ENCODE assay signal across 22 mouse cellular contexts in genomic region chr4:82426224-82426623, GRCm38 (mm10).
DNase-seq lines count a peak whose midpoint lies in the region; ATAC-seq and TF ChIP-seq lines count a peak whose summit lies in the region.
"Had no signal": no experiment of that assay in that cellular context is flagged by ENCODE, and none has a peak within 500 bp of the region (broad histone marks: within the 10 kb centered on the region; RNA-seq: fewer than 3 reads in every experiment).

No protein-coding gene starts in this region.

- no peaks in the 10 kb centered on the region for H3K36me3 ChIP-seq in heart, embryonic 12.5 days
- H3K36me3 ChIP-seq: heart, embryonic 10.5 days; hindbrain, embryonic 13.5 days had no signal

- no peak for ATAC-seq in heart, embryonic 12.5 days (ENCODE audit: insufficient number of reproducible peaks, low FRiP score)
- ATAC-seq: forebrain, embryonic 13.5 days; forebrain, postnatal 0 days; hindbrain, postnatal 0 days had no signal

- no peaks in the 10 kb centered on the region for H3K27me3 ChIP-seq in heart, embryonic 12.5 days (replicated peaks)
- H3K27me3 ChIP-seq: CH12.LX; embryonic facial prominence, embryonic 13.5 days; forebrain, embryonic 13.5 days; hindbrain, embryonic 13.5 days had no signal

- no peak overlapping the region for H3K9ac ChIP-seq in heart, embryonic 12.5 days
- H3K9ac ChIP-seq: embryonic facial prominence, embryonic 13.5 days; forebrain, embryonic 13.5 days; forebrain, postnatal 0 days; hindbrain, embryonic 13.5 days had no signal

- no peak overlapping the region for H3K4me2 ChIP-seq in heart, embryonic 12.5 days
- H3K4me2 ChIP-seq: embryonic facial prominence, embryonic 13.5 days; forebrain, embryonic 13.5 days; hindbrain, embryonic 13.5 days had no signal

- no peak overlapping the region for H3K4me3 ChIP-seq in gastrocnemius, adult 2 months
- no peak overlapping the region for H3K4me3 ChIP-seq in heart, embryonic 12.5 days
- H3K4me3 ChIP-seq: embryonic facial prominence, embryonic 13.5 days; forebrain, embryonic 13.5 days; heart, embryonic 10.5 days; hindbrain, embryonic 13.5 days had no signal

- H3K27ac ChIP-seq in gastrocnemius, adult 2 months = peak overlapping the region; percentile 49
- no peak overlapping the region for H3K27ac ChIP-seq in heart, embryonic 12.5 days (ENCODE audit: poor library complexity, severe bottlenecking)
- H3K27ac ChIP-seq: embryonic facial prominence, embryonic 13.5 days; forebrain, embryonic 13.5 days; heart, embryonic 10.5 days; hindbrain, embryonic 13.5 days; hindbrain, postnatal 0 days had no signal

- TF ChIP-seq CTCF in gastrocnemius, adult 2 months (IDR thresholded peaks at IDR 0.05) = no peak

- WGBS in heart, embryonic 12.5 days = 80% methylated on average over 4 of the region's 4 CpGs

- DNase-seq in gastrocnemius, adult 2 months = no peak
- DNase-seq in gastrocnemius, adult 8-10 months (ENCODE audit: low spot score in 2 of 2) = no peak
- peak; percentile 47 for DNase-seq in heart, postnatal 4 days
- peak; percentile 7 for DNase-seq in 416B (ENCODE audit: low read depth)
- peak; percentile 50 for DNase-seq in lung, postnatal 25 days (ENCODE audit: low spot score)
- no peak for DNase-seq in thymus, postnatal 0 days (ENCODE audit: low spot score)
- no peak for DNase-seq in cerebellum, adult 11 months
- DNase-seq: adrenal gland, adult 8-10 months; adrenal gland, postnatal 36 days; cerebellum, adult 11-12 months; cerebellum, adult 9-10 months; cerebellum, postnatal 25 days; forebrain, postnatal 0 days; gastrocnemius, postnatal 14 days; kidney, adult 11 months had no signal

- H3K4me1 ChIP-seq in heart, embryonic 12.5 days (replicated peaks) = peaks cover 57% of the 10 kb centered on the region

- intact Hi-C loops in gastrocnemius, adult 2 months (cut with DNase I) = no loop called here

- H3K9me3 ChIP-seq in heart, embryonic 12.5 days (replicated peaks) = no peaks in the 10 kb centered on the region
- H3K9me3 ChIP-seq: embryonic facial prominence, embryonic 13.5 days; forebrain, embryonic 13.5 days; heart, embryonic 10.5 days; hindbrain, embryonic 13.5 days had no signal

Comparison
In these comparisons a context has a peak if more than half of its experiments do, and no peak if none do; other contexts are left out.
1. DNase-seq: peak in heart, postnatal 4 days (single experiment), 416B (single experiment) and lung, postnatal 25 days (single experiment); none in gastrocnemius, adult 2 months (single experiment), gastrocnemius, adult 8-10 months (0 of 2), thymus, postnatal 0 days (single experiment) and cerebellum, adult 11 months (single experiment).